Mouse (Mus musculus) urinary bladder, postnatal 25 days (tissue): ENCODE data around the gene Tenm1.

Source experiments
- DNase-seq: peaks from one replicate; pipeline ENCODE4 v3.0.0; 2022; ENCODE audit warnings: low spot score

Gene Tenm1

DNA sequence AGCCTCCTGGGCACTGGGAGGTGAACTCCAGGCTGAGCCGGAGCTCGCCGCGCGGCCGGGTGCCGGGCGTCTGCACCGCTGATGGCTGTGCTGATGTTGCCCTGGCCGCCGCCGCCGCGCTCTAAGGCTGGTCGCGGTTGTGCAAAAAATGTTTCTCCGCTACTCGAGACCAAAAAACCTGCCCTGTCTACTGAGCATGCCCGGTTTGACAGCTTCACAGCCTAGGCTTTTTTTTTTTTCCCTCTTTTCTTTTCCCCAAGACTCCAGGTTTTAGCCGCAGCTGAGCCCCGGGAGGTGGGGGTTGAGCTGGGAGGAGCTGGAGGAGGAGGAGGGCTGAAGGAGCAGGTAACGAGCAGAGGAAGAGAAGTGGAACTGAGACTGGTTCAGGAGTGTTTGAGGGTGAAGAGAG lies at the start of gene Tenm1:
TSS of gene Tenm1 (minus strand) at position 272 of the 409 bp plus-strand sequence.
- no peak for DNase-seq

DNA sequence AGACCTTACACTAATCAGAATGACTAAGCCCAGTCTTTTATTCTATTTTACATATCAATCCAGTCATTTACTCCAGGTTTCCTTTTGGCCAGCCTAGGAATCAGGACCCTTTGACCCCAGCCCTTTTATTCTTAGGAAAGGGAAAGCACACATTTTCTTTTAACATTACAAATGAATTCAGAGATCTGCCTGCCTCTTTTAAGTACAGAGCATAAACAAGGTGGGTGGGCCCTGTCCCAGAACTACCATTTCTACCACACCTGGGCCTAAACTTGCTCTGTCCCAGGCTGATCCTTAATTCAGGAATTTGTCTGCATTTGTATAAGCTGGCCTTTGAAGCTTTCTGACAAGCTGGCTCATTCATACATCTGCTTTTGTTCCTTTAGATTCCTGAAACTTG lies 38.4 kb upstream of the Tenm1 start:
- no peak for DNase-seq

DNA sequence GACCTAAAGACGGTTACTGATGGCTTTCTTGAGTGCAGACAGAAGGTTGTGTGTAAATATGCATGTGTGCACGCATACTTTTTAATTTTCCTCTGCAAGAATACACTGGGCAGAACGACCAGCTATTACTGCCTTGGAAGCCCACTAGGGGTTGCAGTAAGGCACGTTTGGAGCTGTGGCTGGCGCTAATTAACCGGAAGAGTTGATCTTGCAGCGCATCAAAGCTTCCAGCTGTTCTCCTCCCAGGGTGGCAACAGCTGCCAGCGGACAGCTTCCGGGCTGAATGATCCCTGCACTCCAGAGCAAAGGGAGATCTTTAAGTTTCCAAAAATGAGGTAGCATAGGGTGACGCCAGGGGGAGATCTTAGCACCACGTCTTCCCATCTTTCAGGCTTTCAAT lies 1.7 kb upstream of the Tenm1 start:
- DNase-seq: no peak

DNA sequence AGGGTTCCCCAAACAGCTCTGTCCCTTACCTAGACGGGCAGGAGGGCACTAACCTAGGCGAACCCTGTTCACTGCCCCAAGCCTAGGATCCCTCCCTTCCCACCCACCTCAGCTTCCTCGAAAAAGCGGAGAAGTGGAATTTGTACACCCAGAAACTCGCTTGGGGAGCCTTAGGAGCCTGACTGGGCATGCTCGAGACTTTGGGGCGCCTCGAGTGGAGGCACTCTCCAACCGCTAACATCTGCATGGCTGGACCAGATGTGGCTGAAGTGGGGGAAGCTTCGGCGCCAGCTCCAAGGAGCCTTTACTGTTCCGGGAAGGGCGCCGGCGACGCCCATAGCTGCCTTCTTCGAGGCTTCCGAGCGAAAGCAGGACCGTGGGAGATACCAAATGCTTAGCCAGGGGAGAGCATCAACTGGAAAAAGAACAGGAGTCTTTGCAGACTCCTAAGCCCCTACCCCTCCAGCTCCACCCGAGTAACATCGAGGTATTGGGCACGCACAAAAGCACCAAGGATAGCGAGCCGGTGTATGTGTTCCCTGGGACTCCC lies 1.1 kb upstream of the Tenm1 start:
- no peak for DNase-seq

DNA sequence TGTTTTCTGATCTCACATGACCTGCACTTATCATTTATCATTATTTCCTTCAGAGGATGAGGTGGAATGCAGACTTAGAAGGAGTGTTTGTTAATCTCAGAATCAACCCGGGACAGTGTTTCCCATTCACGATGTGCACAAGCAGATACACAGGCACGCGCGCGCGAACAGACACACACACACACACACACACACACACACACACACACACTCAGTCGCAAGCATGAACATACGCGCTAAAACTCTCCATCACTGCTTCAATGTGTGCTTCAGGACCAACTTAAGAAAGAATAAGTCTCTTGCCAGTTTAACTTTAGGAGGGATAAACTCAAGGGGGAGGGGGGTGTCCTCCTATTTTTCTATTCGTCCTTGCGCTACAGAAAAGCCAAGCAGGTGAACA lies 411 bp upstream of the Tenm1 start:
- no peak for DNase-seq

DNA sequence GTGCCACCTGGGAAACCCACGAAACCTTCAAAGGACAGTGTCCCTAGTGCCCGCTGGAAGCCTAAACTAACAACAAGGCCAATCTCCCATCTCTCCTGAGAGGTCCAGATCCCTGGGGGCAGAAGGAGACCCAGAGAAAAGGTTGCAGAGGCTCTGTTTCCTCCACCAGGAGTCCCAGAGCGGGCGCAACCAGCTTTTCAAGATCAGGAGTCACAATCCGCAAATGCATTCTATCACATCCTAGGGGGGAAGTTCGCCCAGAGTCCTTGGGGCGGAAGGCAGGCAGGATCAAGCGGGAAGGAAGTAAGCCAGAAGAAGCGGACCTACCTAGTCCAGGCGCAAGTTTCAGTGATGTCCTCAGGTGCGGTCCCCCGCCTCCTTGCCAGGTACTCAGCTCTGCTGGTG lies 963 bp downstream of the Tenm1 start:
- no peak for DNase-seq

DNA sequence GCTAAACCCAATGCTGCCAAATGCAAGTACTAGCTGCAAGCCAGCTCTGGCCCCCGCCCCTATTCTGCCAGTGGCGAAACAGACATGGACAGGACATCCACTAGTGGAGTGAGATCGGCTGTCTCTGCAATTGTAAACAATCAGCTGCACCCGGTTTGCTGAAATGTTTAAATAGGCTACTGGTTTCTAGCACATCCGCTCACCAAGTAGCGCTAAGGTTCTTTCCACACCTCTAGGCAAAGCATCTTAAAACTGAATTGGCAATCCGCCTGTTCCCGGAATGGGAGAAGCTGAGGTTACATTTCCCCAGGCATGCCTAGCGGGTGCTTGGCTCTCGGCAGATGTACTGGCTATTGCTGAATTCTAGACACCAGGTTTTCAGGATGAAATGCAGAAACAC lies 1.8 kb downstream of the Tenm1 start:
- no peak for DNase-seq

DNA sequence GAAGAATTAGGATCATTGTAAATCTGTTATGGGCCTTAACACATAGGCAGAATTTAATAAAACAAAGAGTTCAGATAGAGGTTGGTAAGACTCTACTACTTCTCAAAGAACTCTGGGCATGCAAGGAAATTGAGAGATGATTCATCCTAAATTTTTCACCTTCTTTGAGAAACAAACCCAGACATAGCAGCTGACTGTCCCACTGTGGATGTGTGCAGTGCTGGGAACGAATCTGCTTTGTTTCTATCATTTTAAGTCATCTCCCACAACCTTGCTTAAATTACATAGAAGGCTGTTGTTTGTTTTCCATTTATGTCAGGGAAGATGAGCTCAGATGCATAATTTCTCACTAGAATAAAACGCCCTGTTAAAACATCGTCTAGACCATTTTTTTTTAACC lies 31.0 kb downstream of the Tenm1 start:
- no peak for DNase-seq

DNA sequence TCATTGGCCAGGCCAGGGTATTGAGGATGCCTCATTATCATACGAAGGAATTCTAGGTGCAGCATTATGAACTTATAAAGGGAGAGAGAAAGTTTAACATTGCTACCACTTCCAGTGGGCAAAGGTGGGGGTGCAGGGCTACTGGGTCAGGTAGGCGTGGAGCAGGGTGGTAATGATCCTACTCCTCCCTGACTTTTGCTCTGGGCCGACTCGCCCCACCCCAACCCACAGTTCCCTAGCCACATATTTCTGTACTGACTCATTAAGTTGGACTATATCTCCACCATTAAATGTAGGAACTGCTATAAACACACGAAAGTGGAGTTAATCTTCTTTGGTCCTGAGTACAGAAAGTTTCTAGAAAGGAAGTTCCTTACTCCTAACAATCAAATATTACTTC lies 40.8 kb downstream of the Tenm1 start:
- DNase-seq: no peak

DNA sequence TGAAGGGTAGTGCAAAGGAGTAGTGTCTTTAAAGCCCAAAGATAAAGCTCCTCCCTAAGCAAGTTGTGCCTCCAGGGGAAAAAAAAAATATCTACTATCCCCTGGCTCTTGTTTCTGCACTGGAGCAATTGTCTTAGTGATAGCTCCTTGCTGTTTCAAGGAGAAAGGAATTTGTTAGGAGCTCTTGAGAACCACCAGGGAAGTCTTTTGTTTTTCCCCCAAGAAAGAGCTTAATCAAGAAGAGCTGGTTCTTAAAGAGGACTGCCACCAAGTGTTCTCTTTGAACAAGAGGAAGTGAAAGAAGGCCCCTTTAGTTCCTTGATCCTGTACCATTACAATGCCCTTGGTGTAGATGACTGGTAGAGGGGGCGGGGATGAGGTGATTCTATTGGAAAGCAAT lies 56.4 kb downstream of the Tenm1 start:
- DNase-seq: no peak

DNA sequence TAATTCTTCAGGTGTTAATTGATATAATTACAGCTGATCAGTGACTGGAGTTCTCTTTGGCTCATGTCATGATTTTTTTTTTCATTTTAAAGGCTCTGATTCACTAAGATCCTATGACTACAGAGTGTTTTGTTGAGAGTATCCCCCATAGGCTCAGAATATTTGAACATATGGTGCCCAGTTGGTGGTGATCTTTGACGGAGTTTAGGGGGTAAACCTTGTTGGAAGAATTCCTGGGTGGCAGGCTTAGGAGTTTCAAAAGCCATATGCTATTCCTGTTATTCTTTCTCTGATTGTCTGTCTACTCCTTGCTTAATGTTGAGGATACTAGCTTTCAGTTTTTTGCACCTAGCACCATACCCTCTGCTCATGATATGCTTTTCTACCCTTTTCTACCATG lies 109.6 kb downstream of the Tenm1 start:
- no peak for DNase-seq

DNA sequence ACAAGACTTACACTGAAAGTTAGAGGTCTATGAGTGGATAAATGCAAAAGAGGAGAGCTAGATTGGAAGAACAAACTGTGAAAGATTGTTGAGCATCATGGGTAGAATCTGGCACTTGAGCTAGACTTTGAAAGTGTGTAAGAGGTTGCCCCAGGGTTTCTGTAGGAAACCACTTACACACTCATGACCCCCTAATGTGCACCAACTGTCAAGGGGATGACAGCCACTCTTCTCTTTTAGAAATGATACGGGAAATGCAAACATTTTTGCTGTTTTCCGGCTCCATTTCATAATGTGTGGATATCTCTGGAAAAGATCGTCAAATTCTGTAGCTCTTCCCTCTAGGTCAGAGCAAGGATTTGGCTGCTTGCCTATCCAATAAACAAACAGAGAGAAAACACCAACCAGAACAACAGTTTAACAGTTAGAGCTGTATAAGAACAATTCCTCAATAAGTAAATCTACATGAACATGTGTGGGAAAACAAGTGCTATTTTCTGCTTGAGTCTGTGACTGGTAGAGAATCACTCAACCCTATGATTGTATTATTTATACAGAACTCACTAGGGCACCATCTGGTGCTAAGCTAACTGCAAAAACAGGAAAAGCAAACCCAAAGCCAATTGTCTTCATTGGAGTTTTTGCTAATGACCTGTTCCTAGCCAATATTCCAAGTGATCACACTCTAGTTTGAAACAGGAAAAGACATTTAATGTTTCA lies 111.0 kb downstream of the Tenm1 start:
- no peak for DNase-seq

DNA sequence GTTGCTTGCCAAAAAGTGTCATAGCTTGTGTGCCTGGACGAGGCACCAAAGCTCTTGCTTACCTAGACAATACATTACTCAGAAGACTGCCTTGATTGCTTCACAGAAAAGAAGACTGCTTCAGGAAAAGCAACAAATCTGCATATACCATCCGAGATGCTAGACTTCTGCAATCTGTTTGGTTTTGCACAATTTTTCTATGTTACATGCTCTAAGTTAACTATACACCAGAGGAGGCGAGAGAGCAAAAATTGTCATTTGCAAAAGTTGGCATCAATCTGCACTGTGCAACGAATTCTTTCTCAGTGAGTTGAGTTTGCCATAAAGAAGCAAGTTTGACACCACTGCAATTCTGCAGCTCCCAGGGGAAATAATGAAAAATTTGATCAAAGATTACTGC lies 193.1 kb downstream of the Tenm1 start:
- no peak for DNase-seq

DNA sequence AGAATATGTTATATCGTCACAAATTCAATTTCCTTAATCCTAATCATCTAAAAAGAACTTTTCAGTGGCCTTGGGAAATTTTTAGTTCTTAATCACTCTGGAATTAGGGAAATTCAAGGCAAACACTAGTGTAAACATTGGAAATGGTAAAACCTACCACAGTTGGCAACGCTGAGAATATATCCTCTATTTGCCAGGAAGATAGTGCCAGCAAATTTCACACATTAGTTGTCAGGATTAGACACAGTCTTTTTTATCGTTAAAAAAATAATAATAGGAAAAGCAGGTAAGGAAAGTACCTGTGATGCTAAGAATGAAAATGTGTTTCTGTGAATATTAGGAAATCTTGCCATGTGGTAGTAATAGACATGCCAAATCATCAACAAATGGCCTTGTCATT lies 223.9 kb downstream of the Tenm1 start:
- DNase-seq: no peak

DNA sequence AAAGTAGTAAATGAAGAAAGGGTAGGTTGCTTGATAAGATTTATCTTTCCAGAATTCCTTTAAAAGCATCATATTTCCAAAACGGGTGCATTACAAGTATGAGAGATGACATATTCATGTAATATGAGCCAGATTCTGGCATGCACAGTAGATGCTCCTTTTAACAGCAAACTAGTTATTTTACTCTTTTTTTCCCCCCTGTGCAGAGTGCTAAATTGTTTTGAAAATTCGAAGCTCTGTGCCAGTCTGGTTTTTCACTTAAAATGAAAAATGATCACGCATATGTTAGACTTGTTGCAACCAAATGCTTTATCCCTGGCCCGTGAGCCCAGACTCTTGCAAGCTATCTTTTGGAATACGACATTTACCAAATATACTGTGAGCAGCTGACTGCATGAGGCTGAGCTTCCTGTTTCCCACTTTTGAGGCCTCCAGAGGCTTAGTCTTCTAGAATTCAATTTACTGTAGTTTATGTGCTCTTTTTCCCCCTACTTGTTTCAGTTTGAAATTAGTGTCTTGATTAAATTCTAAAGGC lies 226.6 kb downstream of the Tenm1 start:
- no peak for DNase-seq

DNA sequence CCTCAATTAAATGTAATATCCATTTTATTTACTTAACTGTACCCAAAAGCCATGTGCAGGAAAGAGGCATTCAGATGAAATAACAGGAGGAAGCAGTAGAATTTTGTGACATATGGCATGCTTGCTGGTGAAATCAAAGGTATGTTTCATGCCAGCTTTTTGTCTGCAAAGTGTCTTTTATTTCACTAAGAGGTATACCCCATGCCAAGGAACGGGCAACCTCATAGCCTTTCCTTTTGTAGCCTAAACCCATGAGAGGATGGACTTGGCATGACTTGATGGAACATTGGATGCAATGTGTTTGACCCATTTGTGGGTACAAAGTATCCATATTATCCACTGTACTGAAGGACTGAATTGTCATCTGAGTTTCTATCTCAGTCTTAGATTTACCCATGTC lies 246.0 kb downstream of the Tenm1 start:
- no peak for DNase-seq

DNA sequence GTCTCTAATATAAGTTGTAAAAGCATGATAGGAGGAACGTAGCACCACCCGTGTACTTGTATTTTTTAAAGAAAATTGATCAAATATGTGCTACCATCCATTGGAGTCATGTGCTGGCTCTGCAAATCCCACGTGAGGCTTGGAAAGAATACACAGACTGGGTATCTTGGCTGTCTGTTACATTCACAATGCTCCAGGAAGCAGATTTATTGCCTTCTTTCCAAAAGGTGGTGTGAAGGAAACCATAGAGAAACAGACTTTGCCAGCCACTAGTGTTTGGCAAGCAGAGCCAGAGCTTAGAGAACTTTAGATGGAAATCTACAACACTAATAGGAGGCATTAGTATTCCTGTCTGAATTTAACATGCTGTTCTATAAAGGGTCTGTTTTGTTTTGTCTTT lies 277.4 kb downstream of the Tenm1 start:
- DNase-seq: no peak

DNA sequence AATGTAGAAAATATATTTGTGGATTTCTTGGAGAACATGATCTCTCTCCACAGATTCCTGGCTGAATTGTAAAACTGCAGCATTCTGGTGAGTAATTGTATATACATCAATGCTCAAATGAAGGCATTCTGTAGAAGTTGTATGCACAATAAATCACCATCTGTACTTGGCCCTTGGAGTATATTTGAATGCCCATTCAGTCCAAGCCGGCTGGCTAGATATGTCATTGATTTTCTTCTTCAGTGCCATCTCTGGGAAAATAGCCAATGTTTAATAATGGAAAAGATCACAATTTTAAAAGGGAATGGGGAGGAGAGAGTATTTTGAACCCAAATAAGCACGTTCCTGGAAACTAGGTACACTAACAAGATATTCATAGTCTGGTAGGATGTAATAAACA lies 299.2 kb downstream of the Tenm1 start:
- no peak for DNase-seq

DNA sequence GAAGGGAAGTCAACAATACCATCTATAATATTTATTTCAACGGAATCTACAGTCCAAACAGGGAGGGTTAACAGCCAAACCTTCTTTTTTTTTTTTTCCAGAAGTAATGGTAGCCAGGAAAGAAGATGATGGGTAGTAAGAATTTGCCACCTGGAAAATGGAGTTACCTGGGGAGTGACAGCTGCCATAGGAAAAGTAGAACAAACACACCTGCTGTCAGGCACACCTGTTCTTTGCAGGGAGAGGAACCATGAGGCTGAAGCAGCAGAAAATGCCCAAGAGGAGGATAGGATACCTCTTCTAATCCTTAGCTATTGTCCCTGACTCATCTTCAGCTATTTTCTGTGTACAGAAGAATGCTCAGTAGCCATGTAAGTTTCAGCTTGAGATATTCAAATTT lies 306.4 kb downstream of the Tenm1 start:
- DNase-seq: no peak

DNA sequence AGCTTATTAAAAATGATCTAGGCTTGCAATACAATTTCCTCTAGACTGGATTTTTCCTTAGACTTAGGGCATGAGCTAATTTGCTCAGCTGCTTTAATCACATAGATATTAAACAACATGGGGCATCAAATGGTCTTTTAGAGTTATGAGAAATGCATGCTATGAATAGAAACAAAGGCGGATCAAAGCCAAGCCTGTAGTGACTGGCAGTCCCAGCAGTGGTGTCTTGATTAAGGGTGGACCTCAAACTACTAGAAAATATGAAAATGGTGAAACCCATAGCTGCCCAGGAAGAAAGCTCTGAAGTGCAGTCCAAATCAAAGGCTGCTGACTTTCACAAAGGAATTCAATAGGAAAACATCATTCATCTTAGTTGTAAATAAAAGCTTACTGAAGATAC lies 306.9 kb downstream of the Tenm1 start:
- no peak for DNase-seq

DNA sequence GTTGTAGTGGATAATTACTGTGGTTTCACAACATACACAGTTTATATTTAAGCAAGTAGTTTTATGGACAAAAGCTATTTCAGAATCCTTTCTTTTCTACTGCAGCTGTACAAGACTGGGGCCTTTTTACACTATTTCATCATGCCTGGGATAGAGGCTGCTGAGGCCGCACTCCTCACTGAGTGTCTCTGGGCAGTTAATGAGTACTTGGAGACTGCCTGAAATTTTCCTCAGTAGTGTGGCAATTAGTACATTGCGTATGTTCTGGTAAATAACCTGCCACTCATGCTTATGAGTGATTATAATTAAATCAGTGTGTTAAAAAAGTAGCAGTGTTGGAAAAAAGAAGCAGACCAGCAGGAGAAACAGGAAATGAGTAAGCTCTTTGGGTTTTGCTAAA lies 442.8 kb downstream of the Tenm1 start:
- DNase-seq: no peak

DNA sequence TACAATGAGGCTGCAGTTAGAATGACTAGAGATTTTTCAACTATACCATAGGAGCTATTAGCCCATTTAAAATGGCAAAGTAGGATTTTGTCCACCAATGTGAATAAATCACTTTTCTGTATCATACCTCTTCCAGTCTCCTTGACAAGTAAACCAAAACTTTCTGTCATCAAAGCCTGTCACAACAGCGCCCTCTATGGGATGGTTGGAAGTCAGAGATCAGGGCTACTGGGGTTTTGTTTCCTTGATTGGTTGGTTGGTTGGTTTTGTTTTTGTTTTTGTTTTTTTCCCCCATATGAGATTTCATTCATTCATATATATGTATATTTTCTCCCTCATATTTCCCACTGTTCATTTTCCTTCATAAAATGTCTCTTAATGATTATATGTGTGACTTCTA lies 455.4 kb downstream of the Tenm1 start:
- DNase-seq: no peak

DNA sequence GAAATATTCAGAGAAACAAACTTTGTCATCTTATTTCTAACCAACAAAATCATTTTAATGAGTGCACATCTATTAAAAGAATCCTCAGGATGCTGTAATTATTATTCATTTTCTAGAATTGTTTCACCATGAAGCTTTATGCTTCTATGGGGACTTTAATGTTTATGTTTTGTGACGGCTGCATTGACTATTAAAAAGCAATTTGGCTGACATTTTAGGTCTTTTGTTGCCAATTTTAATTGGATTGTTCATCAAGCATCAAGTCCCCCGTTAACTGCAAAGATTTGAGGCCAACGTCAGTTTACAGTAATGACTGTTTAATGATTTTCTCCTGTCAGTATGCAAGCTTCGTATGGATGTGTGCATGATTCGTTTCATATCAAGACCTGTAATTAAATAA lies 461.3 kb downstream of the Tenm1 start:
- DNase-seq: no peak

DNA sequence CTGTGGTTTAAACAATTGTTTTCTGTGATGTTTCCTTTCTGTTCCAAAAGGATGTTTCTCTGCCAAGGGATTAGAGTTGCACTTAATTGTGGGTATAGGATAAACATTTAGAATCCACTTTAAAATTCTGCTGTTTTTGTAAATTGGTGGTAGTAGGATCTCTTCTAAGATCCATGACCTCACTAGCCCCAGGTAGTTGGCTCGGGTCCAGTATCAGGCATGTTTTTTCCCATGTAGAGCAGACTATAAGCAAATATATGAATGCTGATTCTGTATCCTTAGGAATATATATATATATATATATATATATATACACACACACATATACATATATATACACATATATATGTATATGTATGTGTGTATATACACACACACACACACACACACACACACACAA lies 567.2 kb downstream of the Tenm1 start:
- DNase-seq: no peak
